Mouse (Mus musculus) ES-E14 (cell line): ENCODE data around the gene Nlgn3.

ENCODE experiments used
- CHD2 ChIP-seq: IDR thresholded peaks from 2 replicates; pipeline ENCODE4 v1.6.1; 2014; ENCODE audit warnings: mild to moderate bottlenecking, low read depth, low read length, inconsistent platforms
- MAFK ChIP-seq: IDR thresholded peaks from 2 replicates; pipeline ENCODE4 v1.6.1; 2014; ENCODE audit warnings: mild to moderate bottlenecking, low read depth, low read length, inconsistent platforms; ENCODE audit not compliant: insufficient read depth
- ZC3H11A ChIP-seq: IDR thresholded peaks from 2 replicates; pipeline ENCODE4 v1.6.1; 2012; ENCODE audit warnings: low read depth, mild to moderate bottlenecking, inconsistent platforms, low read length, borderline replicate concordance
- ZNF384 ChIP-seq: IDR thresholded peaks from 2 replicates; pipeline ENCODE4 v1.6.1; 2012; ENCODE audit warnings: low read depth, low read length, inconsistent platforms

DNA sequence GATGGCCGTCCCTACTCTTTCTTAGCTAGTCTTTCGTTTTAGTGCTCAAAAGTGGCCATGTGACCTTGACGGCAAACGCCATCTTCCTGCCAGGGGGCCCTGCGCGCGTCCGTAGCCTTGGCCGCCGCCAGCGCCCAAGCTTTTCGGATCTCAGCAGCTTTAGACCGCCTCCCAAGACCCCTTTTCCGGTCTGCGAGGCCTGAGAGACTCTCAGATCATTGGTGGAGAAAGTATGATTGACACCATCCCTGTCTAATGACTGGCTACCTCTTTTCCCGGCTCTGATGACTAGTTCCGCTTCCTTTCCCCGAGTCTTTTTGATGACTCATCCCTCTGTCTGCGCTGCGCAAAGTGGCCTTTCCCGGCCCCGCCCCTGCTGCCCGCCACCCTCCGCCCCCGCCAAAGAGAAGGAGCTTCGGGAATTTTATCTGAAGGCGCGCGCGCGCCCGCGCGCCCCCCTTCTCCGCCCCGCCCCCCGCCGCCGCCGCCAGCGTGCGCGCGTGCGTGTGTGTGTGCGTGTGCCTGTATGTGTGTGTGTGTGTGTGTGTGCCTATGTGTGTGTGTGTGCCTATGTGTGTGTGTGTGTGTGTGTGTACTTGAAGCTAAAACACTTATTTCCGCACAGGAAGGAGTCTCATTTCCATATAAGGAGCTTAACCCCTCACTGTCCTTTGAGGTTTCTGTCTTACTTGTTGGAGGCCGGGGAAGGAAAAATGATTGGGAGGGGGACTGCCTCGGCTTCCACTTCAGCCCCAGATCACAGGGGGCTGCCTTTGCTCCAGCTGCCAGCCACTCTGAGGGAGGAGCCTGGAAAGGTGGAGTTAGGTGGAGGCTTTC, 33.6 kb downstream of the Nlgn3 start:
- TF ChIP-seq ZNF384 = no peak
- peak; percentile 90 for TF ChIP-seq MAFK
- peak; percentile 59 for TF ChIP-seq CHD2
- no peak for TF ChIP-seq ZC3H11A
